Mouse (Mus musculus): Measurements from ENCODE around the gene Rsl1d1. TPM values are rescaled to one million over a fixed set of nuclear protein-coding genes. Genes with fewer than 3 reads are reported as not detected.

Rsl1d1 gene
- polyA plus RNA-seq, 1 experiment from 2014 or later = 167 TPM

DNA sequence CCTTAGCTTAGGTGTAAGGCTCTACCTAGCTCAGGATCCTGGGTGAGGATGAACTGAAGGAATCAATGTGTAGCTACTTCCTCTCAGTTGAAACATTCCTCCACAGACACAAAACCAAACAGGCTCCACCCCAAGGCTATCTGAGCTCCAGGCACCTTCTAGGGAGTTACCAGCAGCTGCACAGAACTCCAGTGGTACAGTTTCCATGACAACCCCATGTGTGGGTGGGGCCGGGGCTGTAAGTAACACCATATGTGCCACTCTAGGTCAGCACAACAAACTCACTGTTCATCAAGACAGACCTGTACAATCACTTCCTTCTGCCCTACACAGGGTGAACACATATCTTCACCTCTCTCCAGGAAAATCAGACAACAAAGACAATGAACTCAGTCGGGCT lies 4.7 kb downstream of the Rsl1d1 start:
- no peak for ATAC-seq (ENCODE audit: low FRiP score, low TSS enrichment)
- peaks cover 81% of the 10 kb centered on the region for H3K36me3 ChIP-seq (ENCODE audit: control insufficient read depth, insufficient read depth, low read length)
- peaks cover 9% of the 10 kb centered on the region for H3K4me1 ChIP-seq (ENCODE audit: control insufficient read depth, insufficient read depth, low read length)
- DNase-seq = no peak
- no peak overlapping the region for H3K4me3 ChIP-seq (replicated peaks; ENCODE audit: low read depth, low read length)
- H3K9ac ChIP-seq (replicated peaks; ENCODE audit: low read length) = no peak overlapping the region
- H3K9me3 ChIP-seq (ENCODE audit: control insufficient read depth, low read length) = no peaks in the 10 kb centered on the region
- no peak overlapping the region for H3K4me2 ChIP-seq (ENCODE audit: low read length)
- H3K27ac ChIP-seq (replicated peaks; ENCODE audit: low read depth, low read length) = no peak overlapping the region
- no peaks in the 10 kb centered on the region for H3K27me3 ChIP-seq (ENCODE audit: control insufficient read depth, insufficient read depth, low read length)
- WGBS = 79% methylated on average over 2 of the region's 2 CpGs

DNA sequence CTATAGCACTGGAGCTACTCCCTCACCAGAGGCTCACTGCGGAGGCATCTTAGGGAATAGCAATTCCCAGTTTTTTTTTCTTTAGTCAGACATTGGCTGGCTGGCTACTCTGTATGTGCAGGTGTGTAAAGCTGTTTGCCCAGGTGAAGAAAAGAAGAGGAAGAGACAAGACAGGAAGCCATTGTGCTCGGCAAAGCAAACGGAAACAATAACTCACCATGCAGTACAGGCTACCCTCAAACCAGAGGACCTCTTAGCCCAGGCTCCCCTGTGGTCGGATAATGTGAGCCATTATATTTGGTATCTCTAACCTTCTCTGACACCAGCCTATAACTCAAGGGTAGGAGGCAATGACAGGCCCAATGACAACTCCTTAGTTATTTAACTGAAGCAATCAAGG lies 6.1 kb downstream of the Rsl1d1 start:
- peaks cover 95% of the 10 kb centered on the region for H3K36me3 ChIP-seq (ENCODE audit: control insufficient read depth, insufficient read depth, low read length)
- ATAC-seq (ENCODE audit: low FRiP score, low TSS enrichment) (no peak), DNase-seq (no peak)
- H3K9ac ChIP-seq (replicated peaks; ENCODE audit: low read length) = no peak overlapping the region
- no peaks in the 10 kb centered on the region for H3K27me3 ChIP-seq (ENCODE audit: control insufficient read depth, insufficient read depth, low read length)
- H3K9me3 ChIP-seq (ENCODE audit: control insufficient read depth, low read length) = no peaks in the 10 kb centered on the region
- H3K27ac ChIP-seq (replicated peaks; ENCODE audit: low read depth, low read length) = no peak overlapping the region
- 91% methylated on average over 4 of the region's 4 CpGs for WGBS
- peaks cover 6% of the 10 kb centered on the region for H3K4me1 ChIP-seq (ENCODE audit: control insufficient read depth, insufficient read depth, low read length)
- H3K4me3 ChIP-seq (replicated peaks; ENCODE audit: low read depth, low read length) = no peak overlapping the region
- H3K4me2 ChIP-seq (ENCODE audit: low read length) = no peak overlapping the region

DNA sequence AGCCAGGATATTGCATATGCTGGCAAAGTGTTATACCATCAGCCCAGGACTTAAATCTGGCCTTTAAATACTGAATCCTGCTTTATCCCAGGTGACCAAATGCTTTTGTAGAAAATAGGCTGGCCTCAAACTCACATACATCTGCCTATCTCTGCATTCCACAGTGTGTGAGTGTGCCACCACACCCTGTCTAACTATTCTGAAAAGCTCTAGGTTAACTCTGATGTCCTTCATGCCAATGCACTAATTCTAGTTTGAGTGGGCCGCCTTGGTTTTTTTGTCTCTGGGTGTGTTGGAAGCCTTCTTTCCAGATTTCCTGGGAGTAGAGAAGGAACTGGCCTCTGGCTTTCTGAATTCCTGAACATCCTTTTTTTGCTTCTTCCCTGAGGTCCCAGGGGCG lies 9.9 kb downstream of the Rsl1d1 start:
- H3K36me3 ChIP-seq (ENCODE audit: control insufficient read depth, insufficient read depth, low read length) = peaks cover 66% of the 10 kb centered on the region

DNA sequence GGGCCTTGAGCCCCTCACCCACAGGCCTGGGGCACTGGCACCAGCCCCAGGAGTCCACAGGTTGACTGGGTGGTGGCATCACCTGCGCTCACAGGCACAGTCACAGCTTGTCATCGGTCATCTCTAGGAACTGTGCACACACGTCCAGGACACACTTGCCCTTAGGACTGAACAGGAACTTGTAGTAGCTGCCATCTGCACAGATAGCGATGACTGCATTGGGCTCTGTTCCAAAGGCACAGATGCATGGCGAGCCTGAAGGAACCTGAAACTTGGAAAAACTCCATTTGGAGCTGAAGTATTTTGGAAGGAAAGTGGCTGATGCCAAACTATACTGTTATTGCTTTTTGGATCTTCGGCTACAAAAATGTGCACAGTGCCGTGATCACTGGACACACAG lies 13.0 kb downstream of the Rsl1d1 start:
- Histone ChIP-seq H3K9me3 (ENCODE audit: control insufficient read depth, low read length) (no peaks in the 10 kb centered on the region), H3K4me1 (ENCODE audit: control insufficient read depth, insufficient read depth, low read length) (no peaks in the 10 kb centered on the region), H3K36me3 (ENCODE audit: control insufficient read depth, insufficient read depth, low read length) (peaks cover 35% of the 10 kb centered on the region), H3K9ac (replicated peaks; ENCODE audit: low read length) (no peak overlapping the region), H3K27me3 (ENCODE audit: control insufficient read depth, insufficient read depth, low read length) (no peaks in the 10 kb centered on the region), H3K4me2 (ENCODE audit: low read length) (no peak overlapping the region), H3K4me3 (replicated peaks; ENCODE audit: low read depth, low read length) (no peak overlapping the region), H3K27ac (replicated peaks; ENCODE audit: low read depth, low read length) (no peak overlapping the region)
- ATAC-seq (ENCODE audit: low FRiP score, low TSS enrichment) (no peak), DNase-seq (no peak)
- 89% methylated on average over 7 of the region's 7 CpGs for WGBS

More for the DNA sequence above, 9.9 kb downstream of the Rsl1d1 start:
- DNase-seq (no peak), ATAC-seq (ENCODE audit: low FRiP score, low TSS enrichment) (no peak)
- no peak overlapping the region for H3K27ac ChIP-seq (replicated peaks; ENCODE audit: low read depth, low read length)
- no peaks in the 10 kb centered on the region for H3K9me3 ChIP-seq (ENCODE audit: control insufficient read depth, low read length)
- 95% methylated on average over 2 of the region's 2 CpGs for WGBS
- H3K9ac ChIP-seq (replicated peaks; ENCODE audit: low read length) = no peak overlapping the region
- H3K4me1 ChIP-seq (ENCODE audit: control insufficient read depth, insufficient read depth, low read length) = no peaks in the 10 kb centered on the region
- no peak overlapping the region for H3K4me3 ChIP-seq (replicated peaks; ENCODE audit: low read depth, low read length)
- no peaks in the 10 kb centered on the region for H3K27me3 ChIP-seq (ENCODE audit: control insufficient read depth, insufficient read depth, low read length)
- no peak overlapping the region for H3K4me2 ChIP-seq (ENCODE audit: low read length)

DNA sequence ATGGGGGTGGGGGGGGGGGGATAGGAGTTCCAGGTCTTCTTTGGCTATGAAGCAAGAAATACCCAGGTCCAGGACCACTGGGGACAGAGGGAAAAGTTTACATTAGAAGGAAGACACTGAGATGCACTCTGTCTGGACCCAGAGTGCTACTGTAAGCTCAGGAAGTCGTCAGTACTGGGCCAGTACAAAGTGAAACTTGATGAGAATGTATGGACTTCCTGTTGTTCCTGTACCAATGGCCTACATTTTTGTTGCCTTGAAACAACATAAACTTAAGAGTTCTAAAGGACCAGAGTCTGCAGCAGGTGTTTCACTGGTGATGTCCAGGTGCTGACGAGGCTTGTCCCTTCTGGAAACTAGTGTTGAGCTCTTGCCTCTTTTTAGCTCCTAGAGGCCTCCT lies 25.7 kb downstream of the Rsl1d1 start:
- ATAC-seq (ENCODE audit: low FRiP score, low TSS enrichment) (no peak), DNase-seq (no peak)
- Histone ChIP-seq H3K36me3 (ENCODE audit: control insufficient read depth, insufficient read depth, low read length) (no peaks in the 10 kb centered on the region), H3K27ac (replicated peaks; ENCODE audit: low read depth, low read length) (no peak overlapping the region), H3K9ac (replicated peaks; ENCODE audit: low read length) (no peak overlapping the region), H3K4me2 (ENCODE audit: low read length) (no peak overlapping the region), H3K9me3 (ENCODE audit: control insufficient read depth, low read length) (no peaks in the 10 kb centered on the region), H3K4me1 (ENCODE audit: control insufficient read depth, insufficient read depth, low read length) (peaks cover 14% of the 10 kb centered on the region), H3K4me3 (replicated peaks; ENCODE audit: low read depth, low read length) (no peak overlapping the region), H3K27me3 (ENCODE audit: control insufficient read depth, insufficient read depth, low read length) (no peaks in the 10 kb centered on the region; the same call in 1 of the 2 replicates)
- 81% methylated on average over 2 of the region's 2 CpGs for WGBS

DNA sequence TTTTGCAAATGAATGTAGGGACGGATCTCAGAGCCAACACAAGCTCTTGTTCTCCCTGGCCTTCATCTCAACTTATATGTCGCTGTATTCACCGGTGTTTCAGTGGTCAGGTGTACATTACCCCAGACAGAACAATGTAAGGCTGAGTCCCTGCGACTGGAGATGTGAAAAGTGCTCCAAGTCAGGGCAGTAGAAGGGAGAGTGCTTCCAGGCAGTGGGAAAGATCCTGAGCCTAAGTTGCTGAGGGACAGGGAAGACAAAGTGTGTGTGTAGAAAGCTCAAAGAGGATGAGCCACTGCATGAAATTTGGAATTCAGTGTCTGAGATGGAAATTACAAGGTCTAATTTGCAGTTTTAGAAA lies 26.3 kb downstream of the Rsl1d1 start:
- Histone ChIP-seq H3K9ac (replicated peaks; ENCODE audit: low read length) (peak overlapping the region; percentile 74), H3K9me3 (ENCODE audit: control insufficient read depth, low read length) (no peaks in the 10 kb centered on the region), H3K4me3 (replicated peaks; ENCODE audit: low read depth, low read length) (peak overlapping the region; percentile 85), H3K4me1 (ENCODE audit: control insufficient read depth, insufficient read depth, low read length) (peaks cover 14% of the 10 kb centered on the region), H3K4me2 (ENCODE audit: low read length) (peak overlapping the region; percentile 82), H3K36me3 (ENCODE audit: control insufficient read depth, insufficient read depth, low read length) (no peaks in the 10 kb centered on the region), H3K27me3 (ENCODE audit: control insufficient read depth, insufficient read depth, low read length) (no peaks in the 10 kb centered on the region; the same call in 1 of the 2 replicates), H3K27ac (replicated peaks; ENCODE audit: low read depth, low read length) (0 out of 2 replicates have a peak overlapping the region, but pooled peaks have one; percentile 83)
- 6% methylated on average over 4 of the region's 4 CpGs for WGBS
- no peak for DNase-seq
- no peak for ATAC-seq (ENCODE audit: low FRiP score, low TSS enrichment)

DNA sequence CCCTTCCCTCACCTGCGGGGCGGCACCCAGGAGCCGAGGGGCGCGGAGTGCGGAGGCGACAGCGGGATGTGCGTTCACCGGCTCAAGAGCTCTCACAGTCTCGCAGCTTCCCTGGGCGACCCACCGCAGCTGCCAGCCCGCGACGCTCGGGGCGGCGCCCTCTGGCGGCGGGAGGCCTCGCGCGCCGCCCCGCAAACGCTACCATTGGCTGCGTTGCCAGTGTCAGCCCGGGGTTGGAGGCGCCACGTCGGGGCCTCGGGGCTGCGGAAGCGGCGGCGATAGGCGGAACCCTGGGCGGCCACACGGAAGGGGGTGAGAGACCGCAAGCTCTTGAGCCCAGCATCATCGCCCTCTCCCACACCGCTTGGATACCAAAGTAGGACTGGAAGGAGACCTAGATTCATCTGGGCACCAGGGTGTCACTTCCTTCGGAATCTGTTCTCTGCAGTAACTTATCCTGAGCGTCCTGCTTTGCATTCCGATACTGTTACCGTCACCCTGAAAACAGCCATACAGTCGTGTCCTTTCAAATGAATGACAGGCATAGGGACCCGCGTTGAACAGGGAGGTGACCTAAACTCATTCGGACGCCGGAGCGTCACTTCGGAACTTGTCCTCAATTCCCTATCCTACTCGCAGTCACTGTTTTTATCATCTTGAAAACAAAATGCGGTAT lies 26.8 kb downstream of the Rsl1d1 start, which contains the start of gene Zc3h7a:
TSS of gene Zc3h7a (minus strand) at position 186 of the 676 bp plus-strand sequence.
- Histone ChIP-seq H3K36me3 (ENCODE audit: control insufficient read depth, insufficient read depth, low read length) (no peaks in the 10 kb centered on the region), H3K9me3 (ENCODE audit: control insufficient read depth, low read length) (no peaks in the 10 kb centered on the region), H3K4me3 (replicated peaks; ENCODE audit: low read depth, low read length) (peak within 1 kb of the TSS; percentile 85), H3K27ac (replicated peaks; ENCODE audit: low read depth, low read length) (peak within 1 kb of the TSS; percentile 83), H3K4me1 (ENCODE audit: control insufficient read depth, insufficient read depth, low read length) (peaks cover 14% of the 10 kb centered on the region), H3K4me2 (ENCODE audit: low read length) (peak within 1 kb of the TSS; percentile 82), H3K27me3 (ENCODE audit: control insufficient read depth, insufficient read depth, low read length) (no peaks in the 10 kb centered on the region; the same call in 1 of the 2 replicates), H3K9ac (replicated peaks; ENCODE audit: low read length) (peak within 1 kb of the TSS; percentile 74)
- under 1% methylated on average over 55 of the region's 57 CpGs for WGBS
- DNase-seq (peak; percentile 95), ATAC-seq (ENCODE audit: low FRiP score, low TSS enrichment) (peak; percentile 90)

DNA sequence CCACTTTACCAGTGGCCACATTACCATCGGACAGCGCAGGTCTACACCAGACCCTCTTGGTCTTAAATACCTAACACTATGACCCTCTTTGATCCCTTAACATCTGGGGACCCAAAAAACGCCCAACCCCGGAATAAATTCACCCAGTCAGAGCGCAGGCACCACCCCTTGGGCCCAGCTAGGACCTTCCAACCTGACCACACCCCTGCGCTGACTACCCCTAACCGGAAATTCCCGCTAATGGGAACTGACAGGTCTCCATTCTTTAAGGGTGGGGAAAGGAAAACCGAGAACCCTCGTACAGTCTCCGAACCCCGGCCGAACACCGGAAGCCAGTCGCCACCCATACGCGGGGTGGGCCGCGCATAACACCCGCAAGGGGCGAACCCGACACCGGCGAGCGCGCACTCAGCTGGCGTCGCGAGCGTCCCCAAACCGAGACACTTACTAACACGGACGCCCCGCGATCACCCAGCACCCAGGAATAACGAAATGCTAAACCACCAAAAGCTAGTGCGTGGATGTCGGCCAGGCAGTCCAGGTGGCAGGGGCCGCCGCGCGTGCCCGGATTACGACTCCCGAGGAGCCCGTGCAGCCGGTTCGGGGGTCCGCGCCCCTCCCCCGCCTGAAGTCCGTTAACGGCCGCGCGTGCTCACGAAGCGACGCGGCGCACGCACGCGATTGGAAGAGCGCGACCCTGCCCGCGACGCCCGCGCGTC lies 27.5 kb downstream of the Rsl1d1 start:
- Histone ChIP-seq H3K4me2 (ENCODE audit: low read length) (peak overlapping the region; percentile 82), H3K4me1 (ENCODE audit: control insufficient read depth, insufficient read depth, low read length) (peaks cover 14% of the 10 kb centered on the region), H3K27me3 (ENCODE audit: control insufficient read depth, insufficient read depth, low read length) (no peaks in the 10 kb centered on the region; the same call in 1 of the 2 replicates), H3K27ac (replicated peaks; ENCODE audit: low read depth, low read length) (peak overlapping the region; percentile 83), H3K9ac (replicated peaks; ENCODE audit: low read length) (peak overlapping the region; percentile 74), H3K36me3 (ENCODE audit: control insufficient read depth, insufficient read depth, low read length) (no peaks in the 10 kb centered on the region), H3K9me3 (ENCODE audit: control insufficient read depth, low read length) (no peaks in the 10 kb centered on the region), H3K4me3 (replicated peaks; ENCODE audit: low read depth, low read length) (peak overlapping the region; percentile 85)
- peak; percentile 74 for ATAC-seq (ENCODE audit: low FRiP score, low TSS enrichment)
- DNase-seq = peak; percentile 71
- WGBS = under 1% methylated on average over 72 of the region's 72 CpGs

Data from midbrain, embryonic 14.5 days (tissue).